Mouse (Mus musculus) ES-Bruce4 (cell line): ENCODE data around the gene Atf1.

Source experiments
- CTCF ChIP-seq: IDR thresholded peaks from one replicate; pipeline ENCODE4 v1.8.1; 2011; ENCODE audit warnings: low read depth, low read length
- EP300 ChIP-seq: IDR thresholded peaks from 2 replicates; pipeline ENCODE4 v1.6.1; 2011; ENCODE audit warnings: low read depth, low read length; ENCODE audit not compliant: insufficient read depth
- POLR2A ChIP-seq: IDR thresholded peaks from one replicate; pipeline ENCODE4 v1.8.1; 2011; ENCODE audit warnings: low read length; ENCODE audit not compliant: insufficient read depth

DNA sequence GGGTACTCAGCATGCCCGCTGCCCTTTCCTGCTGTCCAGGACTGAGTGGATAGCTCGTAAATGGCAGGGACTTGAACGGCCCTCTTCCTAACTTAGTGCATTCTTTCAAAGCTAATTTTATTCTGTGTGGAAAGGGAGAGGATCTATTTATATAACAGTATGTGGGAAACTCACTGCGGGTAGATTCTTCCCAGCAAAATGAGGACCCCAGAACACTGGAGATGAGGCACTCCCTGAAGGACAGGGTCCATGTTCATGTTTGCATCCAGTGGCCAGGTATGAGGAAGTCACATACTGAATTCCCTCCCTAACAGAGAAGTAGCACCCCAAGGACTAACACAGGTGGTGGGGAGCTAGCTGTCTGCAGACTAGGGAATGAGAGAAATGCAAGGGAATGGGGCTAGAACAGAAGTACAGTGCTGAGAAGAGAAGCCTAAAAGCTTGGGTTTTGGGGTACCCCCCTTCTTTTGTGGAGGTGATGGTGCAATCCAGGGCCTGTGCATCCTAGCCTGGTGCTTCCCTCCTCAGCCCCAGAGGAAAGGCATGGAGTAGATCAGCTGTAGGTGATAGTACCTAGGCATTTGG, 25.1 kb upstream of the Atf1 start:
- TF ChIP-seq CTCF (no peak), EP300 (no peak), POLR2A (no peak)
